Mouse (Mus musculus) R1 (cell line): ENCODE measurements around the gene Snx21.

ENCODE experiments used
- DNase-seq: peaks from one replicate; pipeline ENCODE4 v3.0.0-alpha.2; 2018; ENCODE audit warnings: low read depth, low spot score

The Snx21 gene

DNA sequence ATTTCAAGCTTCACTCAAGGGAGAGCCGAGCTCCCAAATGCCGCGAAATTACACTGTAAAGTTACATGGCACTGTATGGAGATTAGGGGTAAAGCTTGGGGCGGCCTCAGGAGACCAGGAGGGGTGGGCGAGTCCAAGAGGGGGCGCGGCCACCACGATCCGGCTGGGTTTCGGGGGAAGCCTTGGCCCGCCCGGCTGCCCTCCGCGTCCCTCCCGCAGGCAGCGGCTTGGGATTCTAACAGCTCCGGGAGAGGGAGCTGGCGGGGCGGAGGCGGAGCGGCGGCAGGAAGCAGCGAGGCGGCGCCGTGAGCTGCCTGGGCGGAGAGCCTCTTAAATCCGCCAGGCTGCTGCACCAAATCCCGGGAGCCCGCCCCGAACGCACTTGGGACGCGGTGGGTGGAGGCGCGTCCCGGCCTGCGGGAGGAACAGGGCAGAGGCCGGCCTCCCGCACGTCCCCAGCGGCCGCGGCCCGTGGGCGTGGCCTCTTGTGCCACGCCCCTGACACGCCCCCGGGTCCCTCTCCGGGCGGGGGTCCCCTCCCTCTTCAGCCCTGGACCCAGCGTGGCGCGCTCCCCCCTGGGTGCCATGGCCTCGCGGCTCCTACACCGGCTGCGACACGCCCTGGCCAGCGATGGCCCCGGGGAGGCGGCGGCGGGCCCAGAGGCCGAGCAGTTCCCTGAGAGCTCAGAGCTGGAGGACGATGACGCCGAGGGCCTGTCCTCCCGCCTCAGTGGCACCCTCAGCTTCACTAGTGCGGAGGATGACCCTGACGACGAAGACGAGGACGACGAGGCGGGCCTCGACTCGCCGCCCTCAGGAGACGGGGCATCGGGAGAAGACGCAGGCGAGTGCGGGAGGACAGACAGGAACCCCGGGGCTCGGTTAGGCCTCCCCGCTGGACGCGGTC lies at the start of gene Snx21:
TSS of gene Snx21 (plus strand) at position 343 of the 907 bp plus-strand sequence.
- peak; percentile 77 for DNase-seq

DNA sequence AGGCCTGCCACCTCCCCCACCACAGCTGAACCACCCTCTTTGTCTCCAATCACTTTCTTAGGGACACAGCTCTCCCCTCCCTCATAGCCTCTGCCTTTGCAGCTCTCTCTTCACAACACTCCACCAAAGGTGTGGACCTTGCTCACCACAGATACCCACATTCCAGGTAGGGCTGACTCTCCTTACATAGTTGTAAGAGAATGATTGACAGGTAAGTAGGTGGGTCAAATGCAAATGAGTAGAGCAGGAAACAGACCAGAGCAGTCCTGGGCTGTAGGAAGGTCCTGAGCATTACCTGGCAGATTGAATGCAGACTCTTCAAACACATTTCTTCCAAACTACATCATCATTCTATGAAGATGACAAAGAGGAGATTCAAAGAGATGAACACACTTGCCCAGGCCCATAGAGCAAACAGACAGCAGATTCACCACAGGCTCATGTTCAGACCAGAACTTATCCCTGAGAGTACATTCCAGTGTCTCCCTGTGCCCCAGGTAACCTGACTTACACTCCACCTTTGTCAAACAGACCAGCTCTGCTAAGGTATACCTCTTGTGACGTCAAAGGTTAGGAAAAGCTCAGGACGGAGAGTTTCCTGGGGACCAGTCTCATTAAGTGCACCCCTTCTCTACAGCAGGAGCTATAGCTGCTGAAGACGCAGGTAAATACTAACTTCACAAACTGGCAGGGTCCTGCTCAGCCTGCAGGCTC lies 48.1 kb upstream of the Snx21 start:
- peak; percentile 21 for DNase-seq

DNA sequence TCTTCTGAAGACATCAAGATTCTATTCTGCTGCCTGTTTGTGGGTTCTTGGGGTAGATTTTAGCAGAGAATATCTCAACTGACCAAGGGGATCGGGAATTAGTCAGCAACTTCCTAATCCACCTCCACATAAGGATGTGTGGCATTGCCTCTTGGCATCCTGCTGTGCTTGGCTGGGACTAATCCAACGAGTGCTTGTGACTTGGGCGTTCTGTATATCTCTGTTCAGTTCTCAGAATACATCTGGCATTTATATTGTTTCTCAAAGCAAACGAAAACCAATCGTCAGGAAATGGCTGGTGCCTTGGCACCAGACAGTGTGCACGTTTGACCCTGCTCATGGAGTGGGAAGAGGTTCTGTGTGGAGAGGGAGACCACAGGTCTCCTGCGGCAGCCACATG lies 45.7 kb upstream of the Snx21 start:
- no peak for DNase-seq

DNA sequence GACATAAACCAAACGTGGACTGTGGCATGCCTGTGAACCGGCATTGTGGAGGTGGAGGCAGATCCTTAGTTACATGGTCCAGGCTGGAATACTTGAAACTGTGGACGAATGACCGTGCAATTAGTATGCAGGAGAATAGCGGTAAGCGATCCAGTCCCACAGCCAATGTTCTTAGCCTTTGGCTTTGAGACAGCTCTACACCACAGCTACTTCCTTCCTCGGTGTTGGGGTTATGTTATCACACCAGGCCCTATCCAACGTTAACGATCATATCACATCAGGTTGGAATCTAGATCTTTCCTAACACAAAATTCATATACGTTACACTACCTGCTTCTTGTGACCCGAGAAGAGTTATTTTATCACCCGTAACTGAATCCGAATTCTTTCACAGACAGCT lies 40.6 kb upstream of the Snx21 start:
- DNase-seq: no peak

DNA sequence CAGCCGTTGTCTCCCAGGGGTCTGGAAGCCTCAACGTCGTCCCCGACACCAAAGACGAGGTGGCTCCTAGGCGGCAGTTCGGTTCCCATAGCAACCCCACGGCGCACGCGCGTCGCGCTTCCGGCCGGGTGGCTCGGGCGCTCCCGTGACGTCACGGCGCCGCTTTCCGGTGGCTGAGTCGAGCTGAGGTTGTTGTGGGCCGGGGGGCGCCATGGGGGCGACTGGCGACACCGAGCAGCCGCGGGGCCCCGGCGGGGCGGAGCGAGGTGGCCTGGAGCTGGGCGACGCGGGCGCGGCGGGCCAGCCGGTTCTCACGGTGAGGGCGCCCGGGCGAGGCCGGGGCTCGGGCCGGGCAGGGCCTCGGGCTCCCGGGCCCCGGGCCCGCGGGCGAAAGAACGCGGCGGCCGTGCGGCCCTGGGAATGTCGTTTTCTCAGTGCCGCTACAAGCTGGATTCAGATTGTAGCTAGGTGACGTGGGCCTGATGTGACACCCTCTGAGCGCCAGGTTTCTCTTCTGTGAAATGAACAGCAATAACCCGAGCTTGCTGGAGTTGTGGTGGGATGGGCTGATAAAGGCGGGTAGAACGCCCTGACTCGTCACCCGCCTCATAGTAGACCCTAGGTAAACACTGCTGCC lies 39.7 kb upstream of the Snx21 start, which contains the start of the genes Wfdc3 and Dnttip1:
TSS of gene Wfdc3 (minus strand) at position 89 of the 637 bp plus-strand sequence.
TSS of gene Dnttip1 (plus strand) at position 141 of the 637 bp plus-strand sequence.
- DNase-seq: peak; percentile 92

DNA sequence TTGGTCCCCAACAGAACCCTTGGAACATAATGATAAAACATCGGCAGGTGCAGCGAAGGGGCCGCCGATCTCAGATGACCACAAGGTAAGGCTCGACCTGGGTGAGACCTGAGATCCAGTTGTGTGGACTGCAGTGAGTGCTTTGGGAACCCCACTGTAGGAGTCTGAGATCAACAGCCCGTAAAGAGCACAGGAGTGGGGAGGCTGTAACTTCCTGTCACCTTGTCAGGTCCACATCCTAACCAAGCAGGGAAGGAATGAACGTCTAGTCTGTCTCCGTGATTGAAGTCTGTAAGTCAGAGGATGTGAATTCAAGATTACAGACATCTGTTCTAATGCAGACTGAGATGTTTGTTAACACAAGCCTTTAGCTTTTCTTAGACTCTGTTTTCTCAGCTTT lies 38.9 kb upstream of the Snx21 start:
- DNase-seq: no peak

DNA sequence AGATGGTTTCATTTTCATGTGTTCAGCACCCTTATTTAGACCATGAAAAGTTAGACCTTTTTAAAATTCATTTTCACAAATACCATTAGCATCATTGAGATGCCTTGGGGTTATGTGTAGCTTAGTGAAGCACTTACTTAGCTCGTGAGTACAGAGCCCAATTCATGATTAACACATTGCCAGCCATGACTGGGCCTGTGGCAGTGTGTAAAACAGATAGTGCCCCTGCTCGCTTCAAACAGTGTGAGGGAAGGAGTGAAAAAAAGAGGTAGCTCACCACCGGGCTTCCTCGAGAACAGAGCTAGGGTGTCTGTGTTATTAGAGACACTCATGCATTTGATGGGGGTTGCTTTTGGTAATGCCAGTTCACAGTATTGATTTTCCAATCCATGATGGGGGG lies 37.4 kb upstream of the Snx21 start:
- DNase-seq: no peak

DNA sequence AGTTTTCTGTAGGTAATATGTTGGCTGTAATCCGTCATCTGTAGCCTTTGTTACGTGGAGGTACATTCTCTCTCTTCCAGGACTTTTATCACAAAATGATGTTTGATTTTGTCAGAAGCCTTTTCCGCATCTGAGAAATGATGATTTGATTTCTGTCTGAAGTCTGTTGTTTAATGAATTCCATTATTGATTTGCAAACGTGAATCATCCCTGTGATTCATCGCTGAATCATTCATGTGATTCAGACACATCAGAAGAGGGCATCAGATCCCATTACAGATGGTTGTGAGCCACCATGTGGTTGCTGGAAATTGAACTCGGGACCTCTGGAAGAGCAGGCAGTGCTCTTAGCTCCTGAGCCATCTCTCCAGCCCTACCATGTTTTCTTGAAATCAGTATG lies 36.6 kb upstream of the Snx21 start:
- DNase-seq: no peak

DNA sequence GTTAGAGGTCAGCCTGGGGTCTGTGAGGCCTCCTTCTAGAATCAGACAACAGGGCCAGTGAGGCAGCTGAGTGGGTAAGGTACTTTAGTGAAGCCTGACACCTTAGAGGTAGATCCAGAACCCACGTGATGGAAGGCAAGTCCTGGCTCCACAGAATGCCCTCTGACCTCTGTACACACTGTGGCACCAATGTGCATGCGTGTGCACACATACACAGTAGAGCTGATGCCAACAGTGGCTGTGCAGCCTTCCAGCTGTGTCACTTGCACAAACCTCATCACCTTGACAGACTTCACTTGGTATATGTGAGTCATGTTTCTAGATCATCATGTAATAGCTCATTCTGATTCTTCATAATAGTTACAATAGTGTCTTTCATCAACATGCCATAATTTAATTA lies 33.2 kb upstream of the Snx21 start:
- no peak for DNase-seq

DNA sequence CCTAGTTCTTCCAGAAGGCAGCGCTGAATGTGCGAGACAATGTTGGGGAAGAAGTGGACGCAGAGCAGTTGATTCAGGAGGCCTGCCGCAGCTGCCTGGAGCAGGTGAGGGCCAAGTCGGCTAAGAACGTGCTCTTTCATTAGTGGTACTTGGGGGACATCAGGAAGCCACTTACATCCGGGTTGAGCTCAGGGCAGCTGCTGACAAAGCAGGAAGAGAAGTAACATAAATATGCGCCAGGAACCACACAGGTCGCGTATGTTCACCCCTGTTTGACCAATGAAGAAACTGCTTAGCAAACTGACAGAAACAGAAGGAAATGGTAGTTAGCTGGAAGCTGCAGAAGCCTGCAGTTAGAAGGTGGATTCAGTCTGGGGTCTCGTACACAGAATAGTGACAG lies 31.5 kb upstream of the Snx21 start:
- no peak for DNase-seq

DNA sequence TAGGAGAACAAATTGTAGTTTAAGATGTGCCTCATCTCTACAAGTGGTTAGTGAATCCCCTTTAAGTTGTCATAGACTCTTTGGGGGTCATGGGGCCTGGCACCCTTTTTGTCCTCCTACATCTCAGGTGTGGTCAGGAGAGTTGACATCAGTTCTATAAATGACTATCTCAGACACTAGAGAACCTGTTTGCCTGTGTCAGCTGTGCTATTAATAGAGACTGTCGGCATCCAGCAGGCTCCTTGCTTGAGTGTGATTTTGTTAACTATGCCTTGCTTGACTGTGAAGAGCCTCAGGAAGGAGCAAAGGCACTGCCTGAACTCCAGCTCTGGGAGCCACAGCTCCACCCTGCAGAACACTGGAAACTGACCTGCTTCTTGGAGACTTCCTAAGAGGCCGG lies 30.8 kb upstream of the Snx21 start:
- no peak for DNase-seq

DNA sequence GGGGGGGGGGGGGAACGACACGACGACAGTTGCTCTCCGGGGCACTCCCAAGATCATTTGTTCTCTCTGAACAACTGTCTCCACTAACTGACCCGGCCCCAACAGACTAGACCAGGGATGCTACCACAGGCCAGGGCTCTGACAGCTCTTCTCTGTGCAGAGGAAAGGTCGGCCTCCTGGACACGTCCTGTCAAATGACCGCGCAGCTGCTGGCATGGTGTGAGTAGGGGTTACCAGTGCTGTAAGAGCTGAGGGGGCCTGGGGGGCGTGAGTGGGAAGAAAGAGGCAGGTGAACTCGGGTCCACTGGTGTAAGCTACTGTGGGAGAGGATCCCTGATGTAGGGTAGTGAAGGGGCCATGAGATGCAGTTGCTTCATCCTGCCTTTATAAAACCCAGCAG lies 27.8 kb upstream of the Snx21 start:
- DNase-seq: no peak

DNA sequence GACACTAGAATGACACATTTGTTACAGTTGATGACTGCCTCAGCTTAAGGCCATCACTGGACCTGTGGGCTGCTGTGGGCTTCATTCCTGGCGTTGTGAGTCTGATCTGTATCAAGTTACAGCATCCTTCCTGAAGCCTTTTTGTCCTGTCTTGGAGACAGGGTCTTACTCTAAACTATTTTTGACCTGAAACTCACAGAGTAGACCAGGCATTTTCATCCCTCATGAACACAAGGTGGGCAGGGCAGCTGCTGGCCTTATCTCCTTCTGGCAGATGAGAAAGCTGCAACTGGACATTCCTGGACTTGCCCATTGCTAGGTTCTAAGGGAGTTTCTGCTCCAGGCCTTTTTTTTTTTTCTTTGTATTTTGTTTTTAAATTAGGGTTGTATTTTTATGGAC lies 26.9 kb upstream of the Snx21 start:
- no peak for DNase-seq

DNA sequence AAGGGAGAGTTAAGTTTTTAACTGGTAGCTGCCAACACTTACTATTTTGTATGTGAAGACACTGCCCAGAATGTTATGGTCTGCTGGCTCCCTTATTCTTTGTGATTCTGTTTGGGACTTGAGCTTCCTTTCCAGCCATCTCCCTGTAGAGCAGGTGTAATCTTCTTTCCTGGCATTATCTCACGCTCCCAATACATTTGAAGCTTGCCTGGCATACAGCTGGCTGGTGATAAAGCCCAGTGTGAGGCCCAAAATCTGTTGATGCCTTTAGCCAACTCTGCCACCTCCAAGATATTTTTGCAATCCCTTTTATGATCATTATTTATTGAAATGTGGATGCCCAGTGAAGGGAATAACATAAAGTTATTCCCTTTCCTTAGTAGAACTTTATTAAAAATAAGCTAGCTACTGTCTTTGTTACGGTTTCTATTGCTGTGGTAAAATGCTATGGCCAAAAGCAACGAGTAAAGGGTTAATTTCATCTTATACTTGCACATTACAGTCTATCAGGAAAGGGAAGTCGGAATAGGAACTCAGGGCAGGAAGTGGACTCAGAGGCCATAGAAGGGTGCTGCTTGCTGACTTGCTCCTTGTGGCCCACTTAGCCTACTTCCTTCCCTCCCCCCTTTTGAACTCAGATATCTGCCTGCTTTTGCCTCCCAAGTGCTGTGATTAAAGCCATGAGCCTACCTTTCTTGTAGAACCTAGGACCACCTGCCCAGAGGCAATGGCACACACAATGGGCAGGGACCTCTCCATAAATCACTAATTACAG lies 25.4 kb upstream of the Snx21 start:
- no peak for DNase-seq

DNA sequence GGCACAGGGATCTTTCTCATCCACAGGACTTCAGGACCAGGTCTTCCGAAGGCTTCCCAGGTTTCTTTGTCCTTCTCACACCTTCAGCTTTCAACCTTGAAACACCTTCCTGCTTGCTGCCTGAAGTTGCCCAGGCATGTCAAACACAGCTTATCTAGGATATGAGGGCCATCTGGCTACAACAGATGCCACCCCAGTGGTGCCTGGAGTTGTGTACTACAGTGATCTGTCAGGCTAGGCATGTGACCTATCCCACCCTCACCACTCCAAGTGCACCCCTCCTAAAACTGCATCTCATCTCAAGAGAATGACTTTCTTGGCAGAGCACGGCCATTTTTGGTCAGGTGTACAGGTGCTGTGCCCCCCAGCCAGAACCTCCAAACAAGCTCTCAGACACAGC lies 24.1 kb upstream of the Snx21 start:
- DNase-seq: peak; percentile 46

DNA sequence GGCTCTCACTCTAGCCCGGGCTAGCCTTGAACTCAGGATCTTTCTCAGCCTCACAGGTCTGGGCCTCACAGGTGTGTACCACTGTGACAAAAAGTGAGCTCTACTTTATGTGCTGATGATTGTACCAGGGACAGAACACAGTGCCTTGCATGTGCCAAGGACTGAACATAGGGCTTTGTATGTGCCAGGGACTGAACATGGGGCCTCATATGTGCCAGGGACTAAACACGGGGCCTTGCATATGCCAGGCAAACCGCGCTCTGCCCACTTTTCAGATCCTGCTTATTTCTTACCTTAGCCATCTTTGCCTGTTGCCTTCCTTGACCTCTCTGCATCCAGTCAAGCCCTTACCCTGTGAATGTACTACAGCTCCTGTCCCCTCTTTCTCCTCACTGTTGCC lies 23.7 kb upstream of the Snx21 start:
- no peak for DNase-seq

DNA sequence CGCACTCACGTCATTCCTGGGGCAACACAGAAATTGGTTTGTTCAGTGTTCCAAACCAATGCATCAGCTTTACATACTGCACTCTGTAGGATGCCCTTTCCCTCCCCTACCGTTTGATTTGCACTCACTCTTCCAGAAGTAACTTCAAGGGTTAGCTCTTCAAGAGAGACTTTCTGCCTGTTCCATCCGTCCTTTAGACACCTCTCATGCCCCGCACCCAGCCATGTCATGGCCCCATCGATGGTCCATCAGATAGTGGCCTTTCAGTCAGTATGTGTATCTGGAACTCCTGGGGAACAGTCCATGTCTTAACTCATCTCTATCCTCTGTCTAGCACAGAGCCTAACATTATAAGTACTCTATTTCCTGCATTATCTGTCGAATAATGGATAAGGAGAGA lies 23.0 kb upstream of the Snx21 start:
- DNase-seq: no peak

DNA sequence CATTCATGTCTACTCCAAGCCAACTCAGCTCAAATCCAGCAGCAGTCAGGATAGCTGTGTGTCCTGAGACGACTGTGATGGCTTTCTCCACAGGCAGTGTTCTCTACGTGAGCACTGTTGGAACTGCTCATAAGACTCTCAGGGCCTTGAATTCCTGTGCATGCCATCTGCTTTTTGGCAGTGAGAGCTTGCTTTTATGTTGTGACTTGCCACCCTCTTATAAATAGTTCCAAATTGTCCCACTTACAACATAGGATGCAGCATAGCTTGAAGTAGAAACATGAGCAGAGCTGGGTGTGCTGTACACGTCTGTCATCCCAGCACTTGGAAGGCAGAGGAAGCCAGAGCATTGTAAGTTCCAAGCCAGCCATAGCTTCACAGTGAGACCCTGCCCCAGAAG lies 19.8 kb upstream of the Snx21 start:
- DNase-seq: no peak

DNA sequence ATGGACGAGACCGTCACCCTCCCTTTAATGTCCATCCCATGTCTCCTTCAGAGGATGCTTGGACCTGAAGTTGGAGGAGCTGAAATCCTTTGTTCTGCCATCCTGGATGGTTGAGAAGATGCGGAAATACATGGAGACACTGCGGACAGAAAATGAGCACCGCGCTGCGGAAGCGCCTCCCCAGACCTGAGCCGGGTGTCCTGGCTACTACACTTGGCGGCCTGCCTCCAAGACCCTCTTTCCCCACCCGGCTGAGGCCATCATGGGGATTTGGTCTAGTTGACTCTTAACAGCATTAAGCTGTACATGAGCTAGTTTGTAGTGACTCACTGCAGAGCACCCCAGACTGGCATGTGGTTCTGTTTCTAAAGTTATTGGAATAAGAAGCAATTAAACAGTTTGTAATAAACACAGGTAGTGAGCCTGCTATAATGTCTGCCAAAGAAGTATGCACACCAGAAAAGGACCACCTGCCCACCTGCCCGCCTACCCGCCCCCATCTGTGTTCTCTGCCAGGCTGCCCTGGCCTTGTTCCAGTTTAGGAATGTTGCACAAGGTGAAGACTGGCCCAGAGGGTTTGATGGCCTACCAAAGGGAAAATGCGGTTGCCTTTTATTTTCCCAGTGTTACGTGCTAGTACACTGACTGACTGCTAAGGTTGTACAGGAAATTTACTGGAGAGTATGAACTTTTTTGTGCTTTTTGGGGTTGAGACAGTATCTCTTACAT lies 17.6 kb upstream of the Snx21 start:
- DNase-seq: no peak

DNA sequence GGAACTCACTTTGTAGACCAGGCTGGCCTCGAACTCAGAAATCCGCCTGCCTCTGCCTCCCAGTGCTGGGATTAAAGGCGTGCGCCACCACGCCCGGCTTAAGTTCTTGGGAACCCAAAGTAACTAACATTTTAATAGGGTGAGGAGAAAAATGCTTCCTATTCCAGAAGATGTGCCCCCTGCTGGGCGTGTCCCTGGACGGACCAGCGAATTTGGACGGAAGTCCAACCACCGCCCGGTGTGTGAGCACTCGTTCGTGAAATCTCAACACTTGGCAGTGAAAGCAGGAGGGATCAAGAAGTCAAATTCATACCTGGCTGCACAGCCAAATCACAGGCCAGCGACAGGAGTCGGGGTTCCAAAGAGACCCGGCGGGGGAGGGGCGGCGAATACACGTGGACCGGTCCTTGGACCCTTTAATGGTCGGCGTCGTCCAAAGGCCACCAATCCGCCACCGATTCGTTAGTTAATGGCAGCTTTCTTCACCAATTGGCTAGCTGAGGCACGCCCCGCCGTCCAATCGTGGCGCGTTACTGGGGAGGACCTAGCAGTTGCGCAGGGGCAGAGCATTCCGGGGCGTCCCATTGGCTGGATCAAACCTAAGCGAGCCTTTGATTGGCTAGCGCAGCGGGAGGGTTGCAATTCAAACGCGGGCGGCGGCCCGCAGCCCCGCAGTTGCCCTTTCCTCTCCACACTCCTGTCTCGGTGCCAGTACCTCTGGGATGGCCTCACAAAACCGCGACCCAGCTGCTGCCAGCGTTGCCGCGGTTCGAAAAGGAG lies 16.2 kb upstream of the Snx21 start, which contains the start of gene Ube2c:
TSS of gene Ube2c (plus strand) at position 641 of the 780 bp plus-strand sequence.
- peak; percentile 100 for DNase-seq
